Comparison of ENCODE assay signal across 8 mouse cellular contexts in the genomic region with DNA sequence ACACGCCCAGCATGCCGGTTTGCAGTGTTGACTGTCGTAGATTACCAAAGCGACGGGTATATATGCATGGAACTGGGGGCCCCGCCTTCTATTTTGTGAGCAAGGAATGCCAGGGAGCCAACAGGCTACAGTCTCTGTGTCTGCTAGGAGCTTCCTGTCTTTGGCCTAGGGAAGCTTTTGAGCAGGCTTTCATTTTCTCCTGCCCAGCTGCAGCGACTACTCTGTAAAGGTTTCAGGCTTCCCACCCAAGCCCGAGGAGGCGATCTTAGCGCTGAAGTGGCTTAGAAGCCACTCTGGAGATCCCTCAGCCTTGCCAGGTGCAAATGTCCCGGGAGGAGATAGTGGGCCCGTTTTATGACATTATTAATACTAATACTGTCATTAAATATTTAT. TPM values are rescaled to one million over a fixed set of nuclear protein-coding genes. Genes with fewer than 3 reads are reported as not detected.
A peak's percentile ranks its signal among the peaks of the same experiment; 100 is the strongest.
DNase-seq lines count a peak whose midpoint lies in the region; ATAC-seq and TF ChIP-seq lines count a peak whose summit lies in the region.

No protein-coding gene starts in this region.

- H3K27me3 ChIP-seq in kidney, adult 2 months (replicated peaks; ENCODE audit: control insufficient read depth, insufficient read depth, low read length): no peaks in the 10 kb centered on the region
- peaks cover 25% of the 10 kb centered on the region for H3K27me3 ChIP-seq in lung, embryonic 14.5 days (ENCODE audit: insufficient read depth, low read length)

- peak overlapping the region; percentile 80 for H3K9ac ChIP-seq in lung, embryonic 14.5 days

- no peak for TF ChIP-seq CTCF in kidney, adult 2 months (conservative IDR thresholded peaks at IDR 0.05; ENCODE audit: insufficient read depth, insufficient read length, low read depth, low read length)
- TF ChIP-seq CTCF in lung, embryonic 14.5 days (IDR thresholded peaks at IDR 0.05; ENCODE audit: low read depth): no peak

- no peak for TF ChIP-seq POLR2A in kidney, adult 2 months (IDR thresholded peaks at IDR 0.05; ENCODE audit: low read depth, low read length)

- peak; percentile 44 for DNase-seq in urinary bladder, postnatal 14 days (ENCODE audit: low spot score)
- no peak for DNase-seq in urinary bladder, adult 2 months (ENCODE audit: low spot score)
- peak; percentile 37 to 42 for DNase-seq in cerebellum, postnatal 36 days
- peak; percentile 52 for DNase-seq in heart, adult 8-10 months (ENCODE audit: low spot score)
- DNase-seq in kidney, adult 2 months: peak; percentile 74
- DNase-seq in lung, embryonic 14.5 days: peak; percentile 73
- DNase-seq in retina, adult 2 months (ENCODE audit: low read depth, low spot score): peak; percentile 23
- no peak for DNase-seq in adipocyte (ENCODE audit: low spot score)

- peak overlapping the region; percentile 67 for H3K4me3 ChIP-seq in kidney, adult 2 months (ENCODE audit: insufficient read depth, low read depth, low read length)
- H3K4me3 ChIP-seq in lung, embryonic 14.5 days (ENCODE audit: low read depth, low read length): peak overlapping the region; percentile 77

- H3K4me2 ChIP-seq in lung, embryonic 14.5 days: peak overlapping the region; percentile 98

- no peaks in the 10 kb centered on the region for H3K9me3 ChIP-seq in lung, embryonic 14.5 days (ENCODE audit: low read depth, low read length)

- peak; percentile 58 for ATAC-seq in lung, embryonic 14.5 days (ENCODE audit: insufficient read depth)

- no peaks in the 10 kb centered on the region for H3K36me3 ChIP-seq in kidney, adult 2 months (ENCODE audit: control insufficient read depth, insufficient read depth, low read length)
- H3K36me3 ChIP-seq in lung, embryonic 14.5 days (ENCODE audit: insufficient read depth): no peaks in the 10 kb centered on the region

- H3K27ac ChIP-seq in kidney, adult 2 months (ENCODE audit: insufficient read depth, low read depth, low read length): peak overlapping the region; percentile 88
- no peak overlapping the region for H3K27ac ChIP-seq in lung, embryonic 14.5 days (ENCODE audit: low read depth)

- WGBS in kidney, adult 2 months: 1% methylated on average over 12 of the region's 12 CpGs
- 3% methylated on average over 12 of the region's 12 CpGs for WGBS in lung, embryonic 14.5 days

- H3K4me1 ChIP-seq in kidney, adult 2 months (ENCODE audit: control insufficient read depth, insufficient read depth, low read length): peaks cover 24% of the 10 kb centered on the region
- peaks cover 4% of the 10 kb centered on the region; the same call in 1 of the 2 replicates for H3K4me1 ChIP-seq in lung, embryonic 14.5 days (ENCODE audit: insufficient read depth)

RNA-seq across cellular contexts. Expression of a gene that starts 0.9 kb away (rescaled TPM):
- polyA plus RNA-seq in urinary bladder, adult 2 months (2012; rRNA removed): 14.4 and 23.0 TPM in 2 replicates
- 10 to 100 TPM; 11.1 to 17.3 (median 13.8) TPM for total RNA-seq in heart, adult 8-10 months (2022)
- polyA plus RNA-seq in kidney, adult 2 months (2012; rRNA removed): 28.5 and 30.4 TPM in 2 replicates
- polyA plus RNA-seq in lung, embryonic 14.5 days (2014; fragmentation: Nextera tagmentation; extraction: Ambion mirVana): 6.5 and 7.6 TPM in 2 replicates

RNA-seq across cellular contexts. Expression of a gene that starts 16.3 kb away (rescaled TPM):
- polyA plus RNA-seq in urinary bladder, adult 2 months (2012; rRNA removed): 255 and 281 TPM in 2 replicates
- 100 to 1,000 TPM; 170 to 189 (median 183) TPM for total RNA-seq in heart, adult 8-10 months (2022)
- polyA plus RNA-seq in kidney, adult 2 months (2012; rRNA removed): 578 and 812 TPM in 2 replicates
- polyA plus RNA-seq in lung, embryonic 14.5 days (2014; fragmentation: Nextera tagmentation; extraction: Ambion mirVana): 210 and 231 TPM in 2 replicates

RNA-seq across cellular contexts. Expression of a gene that starts 37.9 kb away (rescaled TPM):
- 65.7 and 67.6 TPM in 2 replicates for polyA plus RNA-seq in urinary bladder, adult 2 months (2012; rRNA removed)
- total RNA-seq in heart, adult 8-10 months (2022): 10 to 100 TPM; 10.9 to 20.2 (median 11.9) TPM
- 160 and 163 TPM in 2 replicates for polyA plus RNA-seq in kidney, adult 2 months (2012; rRNA removed)
- polyA plus RNA-seq in lung, embryonic 14.5 days (2014; fragmentation: Nextera tagmentation; extraction: Ambion mirVana): 9.5 and 11.9 TPM in 2 replicates

RNA-seq across cellular contexts. Expression of a gene that starts 47.1 kb away (rescaled TPM):
- polyA plus RNA-seq in urinary bladder, adult 2 months (2012; rRNA removed): 14.4 and 15.4 TPM in 2 replicates
- 10 to 100 TPM; 14.3 to 17.3 (median 15.6) TPM for total RNA-seq in heart, adult 8-10 months (2022)
- polyA plus RNA-seq in kidney, adult 2 months (2012; rRNA removed): 18.7 and 20.6 TPM in 2 replicates
- polyA plus RNA-seq in lung, embryonic 14.5 days (2014; fragmentation: Nextera tagmentation; extraction: Ambion mirVana): 23.0 and 25.5 TPM in 2 replicates

Comparison
In these comparisons a context has a peak if more than half of its experiments do, and no peak if none do; other contexts are left out.
1. DNase-seq: peak in urinary bladder, postnatal 14 days (single experiment), cerebellum, postnatal 36 days (2 of 2), heart, adult 8-10 months (single experiment), kidney, adult 2 months (single experiment), lung, embryonic 14.5 days (single experiment) and retina, adult 2 months (single experiment); none in urinary bladder, adult 2 months (single experiment) and adipocyte (single experiment).